Mouse (Mus musculus): ENCODE data around the gene Ly86.

The Ly86 gene

GRCm38 (mm10) chr13:37458557-37458956, 113.5 kb downstream of the Ly86 start:
- in situ Hi-C loops (cut with MboI): no loop called here

GRCm38 (mm10) chr13:37459022-37459421, 114.0 kb downstream of the Ly86 start:
- in situ Hi-C loops (cut with MboI): no loop called here

GRCm38 (mm10) chr13:37459957-37460930, 115.2 kb downstream of the Ly86 start:
- in situ Hi-C loops (cut with MboI): no loop called here

- in situ Hi-C loops (cut with MboI): no loop called here
Observed at GRCm38 (mm10) chr13:37462049-37462702, 117.2 kb downstream of the Ly86 start.

GRCm38 (mm10) chr13:37465710-37466109, 120.7 kb downstream of the Ly86 start:
- in situ Hi-C loops (cut with MboI): no loop called here

- in situ Hi-C loops (cut with MboI): no loop called here
Observed at GRCm38 (mm10) chr13:37467795-37468194, 122.8 kb downstream of the Ly86 start.

All from mature B cell (primary cell).